Mouse (Mus musculus) heart, embryonic 14.5 days (tissue): Measurements from ENCODE around the gene Cerk. TPM values are rescaled to one million over a fixed set of nuclear protein-coding genes. Genes with fewer than 3 reads are reported as not detected.
A peak's percentile ranks its signal among the peaks of the same experiment; 100 is the strongest.
"Not testable (repeated sequence)": the region's sequence is repeated elsewhere in the genome, so short reads cannot be mapped to it uniquely, and the experiment has no call there.

Source experiments
- ATAC-seq: fragments of 200-750 bp; cut with Nextera tagmentation; 2 replicates; pipeline ENCODE4 v1.8.0; 2017; ENCODE audit warnings: low read depth, moderate TSS enrichment; ENCODE audit not compliant: insufficient number of reproducible peaks, insufficient read depth, low FRiP score
- H3K27ac ChIP-seq, 2 experiments: fragments of 200-500 bp in 1 of 2; fragments of 300-500 bp in 1 of 2; sonication (generic) in 1 of 2; replicated peaks in 1 of 2; 2 replicates each; pipeline ENCODE4 v1.5.1; 2012 to 2014; ENCODE audit warnings: low read depth in 2 of 2, low read length in 2 of 2, control low read depth in 1 of 2, mild to moderate bottlenecking in 1 of 2, mixed read lengths in 1 of 2; ENCODE audit not compliant: control insufficient read depth in 1 of 2, insufficient read depth in 1 of 2
- H3K27me3 ChIP-seq: fragments of 300-500 bp; sonication (generic); 2 replicates; pipeline ENCODE4 v1.6.1; 2014; ENCODE audit warnings: mild to moderate bottlenecking, low read length, control low read depth; ENCODE audit not compliant: control insufficient read depth, insufficient read depth
- H3K36me3 ChIP-seq: fragments of 300-500 bp; sonication (generic); 2 replicates; pipeline ENCODE4 v1.6.1; 2014; ENCODE audit warnings: mild to moderate bottlenecking, control low read depth, low read length, mixed read lengths; ENCODE audit not compliant: control insufficient read depth, insufficient read depth
- H3K4me1 ChIP-seq, 2 experiments: fragments of 200-500 bp in 1 of 2; fragments of 300-500 bp in 1 of 2; sonication (generic) in 1 of 2; 2 replicates each; pipeline ENCODE4 v1.6.1; 2012 to 2014; ENCODE audit warnings: low read length in 2 of 2, control low read depth in 1 of 2, mixed read lengths in 1 of 2; ENCODE audit not compliant: control insufficient read depth in 2 of 2, insufficient read depth in 2 of 2
- H3K4me2 ChIP-seq: fragments of 300-500 bp; sonication (generic); 2 replicates; pipeline ENCODE4 v1.6.1; 2014; ENCODE audit warnings: mild to moderate bottlenecking, low read length
- H3K4me3 ChIP-seq, 2 experiments: fragments of 200-500 bp in 1 of 2; fragments of 300-500 bp in 1 of 2; sonication (generic) in 1 of 2; 2 replicates each; pipeline ENCODE4 v1.5.1; 2012 to 2014; ENCODE audit warnings: low read length in 2 of 2, mild to moderate bottlenecking in 2 of 2, control low read depth in 1 of 2, low read depth in 1 of 2, moderate library complexity in 1 of 2; ENCODE audit not compliant: control insufficient read depth in 1 of 2, insufficient read depth in 1 of 2
- H3K9ac ChIP-seq: fragments of 300-500 bp; sonication (generic); 2 replicates; pipeline ENCODE4 v1.6.1; 2014; ENCODE audit warnings: mild to moderate bottlenecking, low read length
- H3K9me3 ChIP-seq: fragments of 300-500 bp; sonication (generic); 2 replicates; pipeline ENCODE4 v1.6.1; 2016; ENCODE audit warnings: low read length, control low read depth; ENCODE audit not compliant: control insufficient read depth
- WGBS: fragments of 180-500 bp; shearing (Covaris S2); extraction: QIAGEN DNeasy Blood & Tissue Kit; methylation state at CpG from one replicate; pipeline ENCODE4 v1.1.7; 2014; 5-methylcytosine and 5-hydroxymethylcytosine counted together
- polyA plus RNA-seq: library from polyadenylated mRNA; unstranded; fragments of >200 nt; fragmentation: Nextera tagmentation; extraction: Ambion mirVana; gene quantifications from 2 replicates; pipeline ENCODE4 v1.2.1, GENCODE M21; 2014

The Cerk gene
- polyA plus RNA-seq, 1 experiment from 2014 or later: 16.1 TPM

GRCm38 (mm10) chr15:86180427-86180826 lies 5.5 kb downstream of the Cerk start:
- Histone ChIP-seq H3K27ac (no peak overlapping the region), H3K4me3 (no peak overlapping the region), H3K9me3 (no peaks in the 10 kb centered on the region), H3K9ac (no peak overlapping the region), H3K27me3 (no peaks in the 10 kb centered on the region), H3K36me3 (no peaks in the 10 kb centered on the region), H3K4me2 (no peak overlapping the region), H3K4me1 (peaks cover 33 to 39% of the 10 kb centered on the region in 2 experiments)
- ATAC-seq: no peak
- 72% methylated on average over 4 of the region's 4 CpGs for WGBS

GRCm38 (mm10) chr15:86178594-86178993 lies 7.3 kb downstream of the Cerk start:
- H3K4me3 ChIP-seq: no peak overlapping the region
- WGBS: 89% methylated on average over 6 of the region's 6 CpGs
- no peaks in the 10 kb centered on the region for H3K27me3 ChIP-seq
- H3K4me1 ChIP-seq: peaks cover 39 to 43% of the 10 kb centered on the region in 2 experiments
- H3K4me2 ChIP-seq: no peak overlapping the region
- H3K9ac ChIP-seq: no peak overlapping the region
- H3K27ac ChIP-seq: no peak overlapping the region
- ATAC-seq: no peak
- no peaks in the 10 kb centered on the region for H3K36me3 ChIP-seq
- H3K9me3 ChIP-seq: no peaks in the 10 kb centered on the region

DNA sequence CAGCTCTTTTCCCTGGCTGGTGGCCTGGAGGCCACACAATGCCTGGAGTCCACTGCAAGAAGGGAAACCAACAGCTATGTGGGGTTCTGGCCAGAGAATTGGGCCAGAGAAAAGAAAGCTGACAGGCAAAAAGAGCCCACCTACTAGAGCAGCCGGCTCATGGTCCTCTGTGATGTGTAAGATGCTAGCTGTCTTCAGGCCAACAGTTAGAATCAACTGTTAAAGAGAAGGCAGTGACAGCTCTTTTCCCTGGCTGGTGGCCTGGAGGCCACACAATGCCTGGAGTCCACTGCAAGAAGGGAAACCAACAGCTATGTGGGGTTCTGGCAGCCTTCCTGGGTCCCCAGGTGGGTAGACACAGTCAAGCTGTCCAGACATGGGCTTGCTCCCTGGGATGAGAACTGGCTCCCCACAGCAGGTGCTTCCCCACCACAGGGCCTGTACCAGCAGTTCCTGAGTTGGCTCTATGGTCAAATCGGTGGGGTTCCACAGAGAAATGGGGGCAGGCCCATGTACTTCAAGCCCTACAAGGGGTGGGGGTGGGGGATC lies 8.2 kb downstream of the Cerk start:
- ATAC-seq, H3K27ac ChIP-seq: not testable (repeated sequence)
- 60% methylated on average over 2 of the region's 2 CpGs for WGBS

GRCm38 (mm10) chr15:86176771-86177702 lies 8.9 kb downstream of the Cerk start:
- H3K4me2 ChIP-seq: no peak overlapping the region
- no peaks in the 10 kb centered on the region for H3K27me3 ChIP-seq
- H3K9me3 ChIP-seq: no peaks in the 10 kb centered on the region
- H3K9ac ChIP-seq: 0 out of 2 replicates have a peak overlapping the region, but pooled peaks have one; percentile 5
- 62% methylated on average over 21 of the region's 22 CpGs for WGBS
- H3K4me1 ChIP-seq: peaks cover 44 to 47% of the 10 kb centered on the region in 2 experiments
- H3K4me3 ChIP-seq: no peak overlapping the region
- H3K27ac ChIP-seq: 0 out of 4 replicates have a peak overlapping the region, but pooled peaks of 1 of the 2 experiments have one; percentile 30
- no peak for ATAC-seq
- H3K36me3 ChIP-seq: no peaks in the 10 kb centered on the region

More for the DNA sequence above, 8.2 kb downstream of the Cerk start:
- not testable (repeated sequence) for H3K4me3 ChIP-seq, H3K9ac ChIP-seq, H3K4me2 ChIP-seq, H3K27me3 ChIP-seq, H3K36me3 ChIP-seq, H3K9me3 ChIP-seq
- H3K4me1 ChIP-seq: peaks cover 44 to 47% of the 10 kb centered on the region in 2 experiments

GRCm38 (mm10) chr15:86176166-86176565 lies 9.8 kb downstream of the Cerk start:
- Histone ChIP-seq H3K9ac (no peak overlapping the region), H3K9me3 (no peaks in the 10 kb centered on the region), H3K36me3 (no peaks in the 10 kb centered on the region), H3K27me3 (no peaks in the 10 kb centered on the region), H3K27ac (no peak overlapping the region), H3K4me3 (no peak overlapping the region), H3K4me2 (no peak overlapping the region), H3K4me1 (peaks cover 44 to 50% of the 10 kb centered on the region in 2 experiments)
- ATAC-seq: no peak
- 75% methylated on average over 10 of the region's 10 CpGs for WGBS

- Histone ChIP-seq H3K4me3 (no peak overlapping the region), H3K27me3 (no peaks in the 10 kb centered on the region), H3K4me1 (peaks cover 44 to 54% of the 10 kb centered on the region in 2 experiments), H3K4me2 (no peak overlapping the region), H3K9ac (no peak overlapping the region), H3K36me3 (no peaks in the 10 kb centered on the region), H3K9me3 (no peaks in the 10 kb centered on the region), H3K27ac (no peak overlapping the region)
- no peak for ATAC-seq
- 80% methylated on average over 3 of the region's 3 CpGs for WGBS
Measured at GRCm38 (mm10) chr15:86175253-86176050, 10.5 kb downstream of the Cerk start.
